Mouse (Mus musculus) embryonic fibroblast, embryonic 13.5 days (primary cell): ENCODE measurements around the gene Med18. TPM values are rescaled to one million over a fixed set of nuclear protein-coding genes. Genes with fewer than 3 reads are reported as not detected.

Experiments used
- H3K27ac ChIP-seq: 2 replicates; pipeline ENCODE4 v1.5.1; 2012; ENCODE audit warnings: low read length, control low read depth, inconsistent platforms; ENCODE audit not compliant: insufficient read depth
- H3K4me1 ChIP-seq: 2 replicates; pipeline ENCODE4 v1.6.1; 2011; ENCODE audit warnings: low read length; ENCODE audit not compliant: control insufficient read depth, insufficient read depth
- H3K4me3 ChIP-seq: 2 replicates; pipeline ENCODE4 v1.5.1; 2011; ENCODE audit warnings: mild to moderate bottlenecking, control low read depth, low read length; ENCODE audit not compliant: insufficient read depth
- CTCF ChIP-seq: IDR thresholded peaks from 2 replicates; pipeline ENCODE4 v1.5.1; 2011; ENCODE audit warnings: mild to moderate bottlenecking, control low read depth, low read length, moderate library complexity, borderline replicate concordance; ENCODE audit not compliant: insufficient read depth
- POLR2A ChIP-seq: IDR thresholded peaks from 2 replicates; pipeline ENCODE4 v1.6.1; 2011; ENCODE audit warnings: low read depth, mild to moderate bottlenecking, control low read depth, low read length, moderate library complexity
- polyA plus RNA-seq: library from polyadenylated mRNA; stranded (reverse); fragments of >200 nt; gene quantifications from 2 replicates; pipeline ENCODE4 v1.2.4, GENCODE M21; 2011; ENCODE audit warnings: low read depth; ENCODE audit not compliant: missing spikeins, insufficient read length

Gene Med18
- 7.1 and 10.4 TPM in 2 replicates for polyA plus RNA-seq

DNA sequence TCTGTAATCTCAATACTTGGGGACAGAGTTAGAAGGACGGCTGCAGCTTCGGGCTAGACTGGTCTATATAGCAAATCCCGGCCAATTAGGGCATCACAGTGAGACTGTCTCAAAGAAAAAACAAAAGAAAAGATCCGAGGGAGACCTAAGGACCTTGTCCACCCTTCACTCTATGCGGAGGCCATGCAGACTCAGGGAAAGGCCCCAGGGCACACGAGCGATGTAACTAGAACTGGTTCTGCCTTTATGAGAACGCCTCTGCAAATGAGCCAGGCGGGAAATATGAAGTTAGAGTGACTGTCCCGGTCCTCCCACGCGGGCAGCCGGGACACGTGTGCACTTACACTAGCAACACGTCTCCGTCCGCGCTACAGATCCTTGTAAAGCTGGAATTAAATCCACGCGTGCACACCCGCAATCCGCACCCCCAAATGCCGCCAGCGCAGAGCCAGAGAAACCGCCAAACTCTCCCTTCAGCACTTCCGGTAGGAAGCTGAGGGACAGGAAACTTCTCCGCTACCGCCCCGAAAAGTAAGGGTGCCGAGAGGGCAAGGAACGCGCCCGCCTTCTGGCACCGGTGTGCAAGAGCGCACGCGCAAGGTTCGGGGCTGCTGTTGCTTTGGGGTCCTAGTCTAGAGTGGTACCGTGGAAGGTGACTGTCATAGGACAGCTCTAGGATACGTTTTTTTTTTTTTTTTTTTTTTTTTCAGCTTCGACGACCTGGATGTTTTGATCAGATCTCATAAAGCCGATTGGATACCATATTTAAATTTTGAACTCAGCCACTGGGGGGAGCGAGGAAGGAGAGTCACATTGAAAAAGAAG lies at the start of gene Med18:
Gene Med18, minus strand, starts transcription at position 492 of the 825 bp plus-strand sequence.
- peaks cover 2% of the 10 kb centered on the region; the same call in 1 of the 2 replicates for H3K4me1 ChIP-seq
- peak within 1 kb of the TSS; percentile 50 for H3K27ac ChIP-seq
- TF ChIP-seq CTCF (no peak), POLR2A (peak; percentile 69)
- H3K4me3 ChIP-seq, result peak within 1 kb of the TSS; percentile 74

DNA sequence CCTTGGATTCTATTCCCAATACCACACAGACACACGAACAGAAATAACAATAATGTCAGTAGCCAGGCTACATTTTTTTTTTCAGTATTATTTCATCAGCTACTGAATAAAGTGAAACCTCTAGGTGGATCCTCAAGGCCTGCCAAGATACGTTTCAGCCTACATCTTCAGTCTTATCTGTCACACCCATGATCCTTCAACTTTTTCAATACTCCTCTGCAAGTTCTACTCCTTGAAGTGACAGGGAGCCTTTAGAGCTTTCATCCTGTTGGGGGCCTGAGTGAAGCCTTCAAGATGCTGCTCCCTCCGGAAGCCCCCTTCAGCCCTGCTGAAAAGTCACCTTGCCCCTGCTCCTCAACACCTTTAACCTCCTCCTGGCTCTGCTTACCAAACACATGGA lies 48.4 kb upstream of the Med18 start:
- Histone ChIP-seq H3K4me3 (no peak overlapping the region), H3K4me1 (0 out of 2 replicates have a peak, but pooled peaks cover 4% of the 10 kb centered on the region), H3K27ac (no peak overlapping the region)
- TF ChIP-seq POLR2A (no peak), CTCF (no peak)

DNA sequence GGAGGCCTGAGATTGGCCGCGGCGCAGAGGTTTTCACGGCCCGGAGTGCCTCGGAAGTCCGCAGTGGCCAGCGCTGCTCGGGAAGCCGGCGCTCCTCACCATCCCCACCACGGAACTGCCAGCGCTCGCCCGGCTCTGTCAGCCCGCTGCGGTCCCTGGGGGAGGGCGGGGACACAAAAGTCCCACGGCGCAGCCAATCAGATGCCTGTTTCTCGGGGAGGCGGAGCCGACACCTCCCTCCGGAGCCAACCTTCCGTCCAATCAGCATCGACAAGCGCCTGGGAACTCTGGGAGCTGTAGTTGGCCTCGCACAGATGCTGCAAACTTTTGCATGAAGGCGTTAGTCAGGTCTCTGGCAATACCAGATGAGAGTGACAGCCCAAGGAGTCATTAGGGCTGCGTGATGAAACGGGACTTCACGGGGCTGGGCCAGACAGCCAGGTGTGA lies 46.7 kb upstream of the Med18 start, which contains the start of gene Sesn2:
Gene Sesn2, minus strand, starts transcription at position 150 of the 447 bp plus-strand sequence.
- Histone ChIP-seq H3K4me3 (peak within 1 kb of the TSS; percentile 71), H3K4me1 (peaks cover 7% of the 10 kb centered on the region), H3K27ac (peak within 1 kb of the TSS; percentile 98)
- TF ChIP-seq CTCF (no peak), POLR2A (peak; percentile 97)

DNA sequence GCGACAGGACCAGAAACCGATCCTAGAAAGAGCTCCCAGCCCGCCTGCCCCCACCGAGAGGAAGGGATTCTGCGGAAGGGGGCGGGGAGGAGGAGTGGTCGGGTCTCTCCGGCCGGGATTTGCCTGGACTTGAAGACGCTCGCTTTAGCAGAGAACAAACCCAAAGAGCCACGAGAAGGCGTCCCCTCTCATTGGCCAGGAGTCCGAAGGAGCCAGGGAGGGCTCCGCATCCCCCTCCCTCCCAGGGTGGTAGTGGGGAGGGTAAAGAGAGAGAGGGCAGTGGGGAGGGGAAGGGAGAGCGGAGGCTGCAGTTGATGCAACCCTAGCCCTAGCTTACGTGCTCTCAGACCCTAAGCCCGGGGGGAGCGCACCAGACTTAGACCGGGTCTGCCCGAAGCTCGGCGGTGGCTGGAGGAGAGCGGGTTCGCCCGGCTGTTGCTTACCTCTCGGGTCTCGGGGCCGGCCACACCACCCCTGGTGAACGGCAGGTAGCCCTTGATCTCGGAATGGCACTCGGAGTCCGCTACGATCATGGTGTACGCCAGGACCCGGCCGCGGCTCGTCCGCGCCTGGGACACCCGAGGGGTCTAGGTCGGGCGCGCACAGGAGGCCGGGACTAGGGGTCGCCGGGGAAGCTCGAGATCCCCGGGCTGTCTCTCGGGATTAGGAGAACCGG lies 46.0 kb upstream of the Med18 start:
- Histone ChIP-seq H3K4me3 (peak overlapping the region; percentile 71), H3K27ac (peak overlapping the region; percentile 98), H3K4me1 (peaks cover 7% of the 10 kb centered on the region)
- TF ChIP-seq CTCF (no peak), POLR2A (peak; percentile 86)

DNA sequence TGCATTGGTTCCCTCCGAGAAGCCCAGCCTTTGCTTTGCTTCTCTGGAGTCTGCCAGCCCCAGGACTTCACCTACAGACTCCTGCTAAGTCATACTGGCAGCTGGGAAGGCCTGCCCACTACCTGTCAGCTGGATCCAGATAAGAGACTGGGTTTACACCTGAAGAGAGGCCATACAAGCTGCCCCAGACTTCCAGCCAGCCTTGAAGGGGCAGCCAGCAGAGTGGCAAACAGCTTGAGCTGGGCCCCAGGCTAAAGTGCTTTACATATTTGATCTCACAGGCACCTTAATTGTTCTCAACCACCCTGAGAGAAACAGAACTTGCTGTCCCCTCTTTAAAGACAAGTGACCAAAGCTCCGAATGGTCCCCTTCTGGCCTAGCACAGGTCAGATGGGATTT lies 43.5 kb upstream of the Med18 start:
- TF ChIP-seq POLR2A, result no peak
- no peak for TF ChIP-seq CTCF
- Histone ChIP-seq H3K4me1 (peaks cover 5% of the 10 kb centered on the region), H3K4me3 (peak overlapping the region; percentile 71), H3K27ac (no peak overlapping the region)

DNA sequence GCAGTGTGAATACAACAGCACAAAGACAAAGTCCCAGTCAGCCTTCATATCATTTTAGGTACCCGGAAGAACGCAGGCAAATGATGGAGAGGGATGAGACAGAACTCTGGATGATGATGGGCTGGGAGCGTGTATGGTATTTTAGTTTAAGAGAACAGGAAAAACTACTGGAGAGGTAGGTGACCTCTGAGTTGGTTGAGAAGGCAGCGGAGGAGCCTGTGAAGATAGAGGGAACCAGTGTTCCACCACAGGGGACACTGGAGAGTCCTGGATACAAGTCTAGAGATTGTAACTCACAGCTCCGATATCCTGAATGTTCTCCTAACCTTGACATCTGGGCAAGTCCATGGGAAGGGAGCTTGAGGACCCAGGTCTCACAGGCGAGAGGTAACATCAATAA lies 42.5 kb upstream of the Med18 start:
- TF ChIP-seq POLR2A, result no peak
- TF ChIP-seq CTCF, result no peak
- no peak overlapping the region for H3K27ac ChIP-seq
- H3K4me3 ChIP-seq, result peak overlapping the region; percentile 71
- peaks cover 5% of the 10 kb centered on the region for H3K4me1 ChIP-seq

DNA sequence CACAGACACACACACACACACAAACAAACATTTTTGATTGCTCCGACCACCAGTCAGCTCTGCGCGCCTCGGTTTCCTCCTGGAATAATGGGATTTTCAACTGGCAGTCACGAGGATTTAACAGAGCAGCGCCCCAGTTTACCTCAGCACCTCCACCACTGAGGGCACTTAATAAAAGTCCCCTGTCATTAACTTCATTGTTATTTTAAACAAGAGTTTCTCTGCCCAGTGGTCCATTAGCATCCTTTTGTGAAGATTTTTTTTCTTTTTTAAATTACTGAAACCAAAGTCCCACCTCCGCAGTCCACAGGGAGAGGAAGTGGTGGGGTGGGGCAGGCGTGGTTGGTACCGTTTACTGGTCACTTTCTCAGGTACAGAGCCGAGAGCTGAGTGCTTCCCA lies 42.1 kb upstream of the Med18 start:
- Histone ChIP-seq H3K4me1 (peaks cover 5% of the 10 kb centered on the region), H3K4me3 (no peak overlapping the region), H3K27ac (no peak overlapping the region)
- TF ChIP-seq POLR2A (no peak), CTCF (no peak)

DNA sequence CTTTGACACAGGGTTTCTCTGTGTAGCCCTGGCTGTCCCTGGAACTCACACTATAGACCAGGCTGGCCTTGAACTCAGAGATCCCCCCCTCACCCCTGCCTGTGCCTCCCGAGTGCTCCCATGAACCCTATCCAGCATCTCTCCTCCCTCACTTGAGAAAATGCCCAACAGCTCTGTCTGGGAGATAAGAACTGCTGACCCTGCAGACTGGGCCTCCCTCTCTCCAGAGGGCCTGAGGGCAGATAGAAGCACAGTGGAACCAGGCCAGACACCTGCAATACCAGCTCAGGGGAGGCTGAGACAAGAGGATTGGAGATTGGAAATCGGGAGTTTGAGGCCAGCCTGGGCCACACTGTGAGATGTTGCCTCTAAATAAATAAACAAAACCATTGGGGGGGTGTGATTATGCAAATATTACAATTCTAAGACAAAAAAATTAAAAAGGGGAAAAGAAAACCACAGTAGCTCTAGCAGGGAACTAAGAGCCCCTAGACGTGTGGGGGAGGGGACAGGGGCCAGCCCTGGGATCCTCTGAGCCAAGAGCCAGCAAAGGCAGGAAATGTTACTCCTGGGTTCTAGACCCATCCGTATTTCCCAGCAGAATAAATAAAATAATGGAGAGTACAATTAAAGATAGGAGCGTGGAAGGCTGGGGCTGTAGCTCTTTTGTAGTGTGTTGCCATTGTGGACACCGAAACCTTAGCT lies 41.5 kb upstream of the Med18 start:
- TF ChIP-seq POLR2A, result no peak
- no peak for TF ChIP-seq CTCF
- no peak overlapping the region for H3K27ac ChIP-seq
- H3K4me1 ChIP-seq, result peaks cover 5% of the 10 kb centered on the region
- H3K4me3 ChIP-seq, result no peak overlapping the region

DNA sequence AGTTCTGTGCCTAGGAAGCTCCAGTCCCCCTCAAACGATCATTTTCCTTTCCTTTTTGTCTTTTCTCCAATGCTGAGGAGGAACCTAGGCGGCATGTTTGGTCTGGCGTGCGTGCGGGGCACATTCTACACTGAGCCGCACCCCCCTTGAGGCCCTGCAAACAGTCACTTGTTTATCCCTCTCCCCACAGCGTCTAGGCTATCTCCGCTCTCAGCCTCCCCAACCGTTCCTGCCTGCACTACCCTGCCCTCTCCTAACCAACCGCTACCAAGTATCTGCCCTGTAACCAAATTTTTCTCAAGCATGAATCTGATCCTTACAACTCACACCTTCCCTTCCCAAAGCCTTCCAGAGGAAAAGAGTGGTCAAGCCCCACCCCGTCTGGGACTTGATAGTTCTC lies 39.6 kb upstream of the Med18 start:
- TF ChIP-seq CTCF (no peak), POLR2A (no peak)
- H3K4me3 ChIP-seq, result no peak overlapping the region
- H3K4me1 ChIP-seq, result peaks cover 5% of the 10 kb centered on the region
- H3K27ac ChIP-seq, result no peak overlapping the region
